Mouse (Mus musculus) forebrain, embryonic 11.5 days (tissue): ENCODE data around the gene Hmgcs2. TPM values are rescaled to one million over a fixed set of nuclear protein-coding genes. Genes with fewer than 3 reads are reported as not detected.

Experiments
- ATAC-seq: fragments of 200-750 bp; cut with Nextera tagmentation; replicated peaks from 2 replicates; pipeline ENCODE4 v1.8.0; 2017; ENCODE audit warnings: moderate TSS enrichment; ENCODE audit not compliant: low FRiP score
- DNase-seq: peaks from one replicate; pipeline ENCODE4 v3.0.0-alpha.2; 2017; ENCODE audit warnings: low spot score
- H3K27ac ChIP-seq: fragments of 300-500 bp; sonication (generic); 2 replicates; pipeline ENCODE4 v1.5.1; 2014; ENCODE audit warnings: low read depth, low read length
- H3K27me3 ChIP-seq: fragments of 300-500 bp; sonication (generic); 2 replicates; pipeline ENCODE4 v1.6.1; 2014; ENCODE audit warnings: mild to moderate bottlenecking, low read length, mixed read lengths; ENCODE audit not compliant: control insufficient read depth, insufficient read depth
- H3K36me3 ChIP-seq: fragments of 300-500 bp; sonication (generic); 2 replicates; pipeline ENCODE4 v1.6.1; 2014; ENCODE audit warnings: mild to moderate bottlenecking, low read length, moderate library complexity, mixed read lengths; ENCODE audit not compliant: control insufficient read depth, insufficient read depth
- H3K4me1 ChIP-seq: fragments of 300-500 bp; sonication (generic); replicated peaks from 2 replicates; pipeline ENCODE4 v1.6.1; 2014; ENCODE audit warnings: low read length, mixed read lengths; ENCODE audit not compliant: control insufficient read depth, insufficient read depth
- H3K4me2 ChIP-seq: fragments of 300-500 bp; sonication (generic); 2 replicates; pipeline ENCODE4 v1.6.1; 2014; ENCODE audit warnings: low read depth, mild to moderate bottlenecking, low read length, moderate library complexity, mixed read lengths; ENCODE audit not compliant: severe bottlenecking
- H3K4me3 ChIP-seq: fragments of 300-500 bp; sonication (generic); 2 replicates; pipeline ENCODE4 v1.5.1; 2014; ENCODE audit warnings: low read depth, low read length
- H3K9ac ChIP-seq: fragments of 300-500 bp; sonication (generic); 2 replicates; pipeline ENCODE4 v1.6.1; 2014; ENCODE audit warnings: low read length
- H3K9me3 ChIP-seq: fragments of 300-500 bp; sonication (generic); 2 replicates; pipeline ENCODE4 v1.6.1; 2016; ENCODE audit warnings: low read length, mixed read lengths; ENCODE audit not compliant: control insufficient read depth
- WGBS: fragments of 180-500 bp; shearing (Covaris S2); extraction: QIAGEN DNeasy Blood & Tissue Kit; methylation state at CpG from one replicate; pipeline ENCODE4 v1.1.7; 2014; 5-methylcytosine and 5-hydroxymethylcytosine counted together
- polyA plus RNA-seq: library from polyadenylated mRNA; unstranded; fragments of >200 nt; fragmentation: Nextera tagmentation; extraction: Ambion mirVana; gene quantifications from 2 replicates; pipeline ENCODE4 v1.2.1, GENCODE M21; 2014

Gene Hmgcs2
- polyA plus RNA-seq, 1 experiment from 2014 or later: 0.63 TPM

GRCm38 (mm10) chr3:98291044-98291443 lies 10.8 kb downstream of the Hmgcs2 start:
- Histone ChIP-seq H3K4me1 (no peaks in the 10 kb centered on the region), H3K9me3 (no peaks in the 10 kb centered on the region), H3K9ac (no peak overlapping the region), H3K4me2 (no peak overlapping the region), H3K4me3 (no peak overlapping the region), H3K27me3 (no peaks in the 10 kb centered on the region), H3K36me3 (no peaks in the 10 kb centered on the region), H3K27ac (no peak overlapping the region)
- no peak for DNase-seq
- ATAC-seq: no peak
- WGBS: 95% methylated on average over 9 of the region's 9 CpGs

- no peak for ATAC-seq
- no peaks in the 10 kb centered on the region for H3K27me3 ChIP-seq
- WGBS: 71% methylated on average over 10 of the region's 10 CpGs
- H3K4me2 ChIP-seq: no peak overlapping the region
- H3K9me3 ChIP-seq: no peaks in the 10 kb centered on the region
- H3K27ac ChIP-seq: no peak overlapping the region
- DNase-seq: no peak
- H3K4me3 ChIP-seq: no peak overlapping the region
- no peak overlapping the region for H3K9ac ChIP-seq
- H3K36me3 ChIP-seq: no peaks in the 10 kb centered on the region
- H3K4me1 ChIP-seq: no peaks in the 10 kb centered on the region
Measured at GRCm38 (mm10) chr3:98295965-98296364, 15.7 kb downstream of the Hmgcs2 start.

GRCm38 (mm10) chr3:98299391-98300100 lies 19.3 kb downstream of the Hmgcs2 start:
- no peaks in the 10 kb centered on the region for H3K9me3 ChIP-seq
- DNase-seq: no peak
- H3K27me3 ChIP-seq: no peaks in the 10 kb centered on the region
- no peak overlapping the region for H3K9ac ChIP-seq
- ATAC-seq: no peak
- no peaks in the 10 kb centered on the region for H3K4me1 ChIP-seq
- H3K36me3 ChIP-seq: no peaks in the 10 kb centered on the region
- H3K4me2 ChIP-seq: no peak overlapping the region
- no peak overlapping the region for H3K27ac ChIP-seq
- no peak overlapping the region for H3K4me3 ChIP-seq
- WGBS: 88% methylated on average over 1 of the region's 1 CpGs

- no peak overlapping the region for H3K4me3 ChIP-seq
- ATAC-seq: no peak
- no peaks in the 10 kb centered on the region for H3K4me1 ChIP-seq
- no peak for DNase-seq
- H3K36me3 ChIP-seq: no peaks in the 10 kb centered on the region
- no peaks in the 10 kb centered on the region for H3K27me3 ChIP-seq
- no peak overlapping the region for H3K4me2 ChIP-seq
- H3K27ac ChIP-seq: no peak overlapping the region
- 88% methylated on average over 4 of the region's 4 CpGs for WGBS
- no peaks in the 10 kb centered on the region for H3K9me3 ChIP-seq
- no peak overlapping the region for H3K9ac ChIP-seq
Measured at GRCm38 (mm10) chr3:98300266-98300665, 20.0 kb downstream of the Hmgcs2 start.

GRCm38 (mm10) chr3:98301761-98302160 lies 21.5 kb downstream of the Hmgcs2 start:
- Histone ChIP-seq H3K9me3 (no peaks in the 10 kb centered on the region), H3K27ac (no peak overlapping the region), H3K9ac (no peak overlapping the region), H3K4me2 (no peak overlapping the region), H3K36me3 (no peaks in the 10 kb centered on the region), H3K4me3 (no peak overlapping the region), H3K4me1 (no peaks in the 10 kb centered on the region), H3K27me3 (no peaks in the 10 kb centered on the region)
- no peak for ATAC-seq
- WGBS: 94% methylated on average over 3 of the region's 3 CpGs
- no peak for DNase-seq

- H3K27ac ChIP-seq: no peak overlapping the region
- 80% methylated on average over 6 of the region's 6 CpGs for WGBS
- no peaks in the 10 kb centered on the region for H3K4me1 ChIP-seq
- no peaks in the 10 kb centered on the region for H3K27me3 ChIP-seq
- no peak overlapping the region for H3K4me3 ChIP-seq
- no peak overlapping the region for H3K9ac ChIP-seq
- H3K4me2 ChIP-seq: no peak overlapping the region
- no peak for ATAC-seq
- DNase-seq: peak; percentile 30
- no peaks in the 10 kb centered on the region for H3K36me3 ChIP-seq
- no peaks in the 10 kb centered on the region for H3K9me3 ChIP-seq
Measured at GRCm38 (mm10) chr3:98308606-98309005, 28.4 kb downstream of the Hmgcs2 start.

- Histone ChIP-seq H3K27ac (no peak overlapping the region), H3K9ac (no peak overlapping the region), H3K9me3 (no peaks in the 10 kb centered on the region), H3K27me3 (no peaks in the 10 kb centered on the region), H3K36me3 (no peaks in the 10 kb centered on the region; the same call in 1 of the 2 replicates), H3K4me3 (no peak overlapping the region), H3K4me2 (no peak overlapping the region), H3K4me1 (no peaks in the 10 kb centered on the region)
- DNase-seq (no peak), ATAC-seq (no peak)
- 94% methylated on average over 1 of the region's 1 CpGs for WGBS
Measured at GRCm38 (mm10) chr3:98310456-98310855, 30.2 kb downstream of the Hmgcs2 start.

GRCm38 (mm10) chr3:98312867-98313266 lies 32.6 kb downstream of the Hmgcs2 start:
- 40% methylated on average over 7 of the region's 7 CpGs for WGBS
- H3K27me3 ChIP-seq: no peaks in the 10 kb centered on the region
- no peak overlapping the region for H3K9ac ChIP-seq
- no peak overlapping the region for H3K27ac ChIP-seq
- peak; percentile 77 for ATAC-seq
- H3K9me3 ChIP-seq: no peaks in the 10 kb centered on the region
- no peak overlapping the region for H3K4me2 ChIP-seq
- H3K36me3 ChIP-seq: no peaks in the 10 kb centered on the region; the same call in 1 of the 2 replicates
- H3K4me3 ChIP-seq: no peak overlapping the region
- peak; percentile 80 for DNase-seq
- no peaks in the 10 kb centered on the region for H3K4me1 ChIP-seq
